Mouse (Mus musculus) retina, postnatal 7 days (tissue): ENCODE results near the gene Gprin1.

Experiments
- DNase-seq: peaks from one replicate; pipeline ENCODE4 v3.0.0-alpha.2; 2012; ENCODE audit warnings: low read depth, low spot score

Gprin1 gene

GRCm38 (mm10) chr13:54760164-54760795, 10.6 kb upstream of the Gprin1 start:
- DNase-seq: peak; percentile 80

GRCm38 (mm10) chr13:54759496-54759895, 9.8 kb upstream of the Gprin1 start:
- no peak for DNase-seq

GRCm38 (mm10) chr13:54758756-54759470, 9.2 kb upstream of the Gprin1 start:
- no peak for DNase-seq

- DNase-seq: peak; percentile 87
These were observed 8.5 kb upstream of the Gprin1 start for GRCm38 (mm10) chr13:54758045-54758755.

GRCm38 (mm10) chr13:54757093-54757830, 7.6 kb upstream of the Gprin1 start:
- no peak for DNase-seq

GRCm38 (mm10) chr13:54756156-54756712, 6.6 kb upstream of the Gprin1 start:
- DNase-seq: no peak

- no peak for DNase-seq
These were observed 5.6 kb upstream of the Gprin1 start for GRCm38 (mm10) chr13:54755201-54755830.

GRCm38 (mm10) chr13:54754169-54755080, 4.8 kb upstream of the Gprin1 start:
- no peak for DNase-seq

GRCm38 (mm10) chr13:54753733-54754132, 4.1 kb upstream of the Gprin1 start:
- DNase-seq: no peak

GRCm38 (mm10) chr13:54752656-54753055, 3.0 kb upstream of the Gprin1 start:
- DNase-seq: no peak

GRCm38 (mm10) chr13:54750699-54751098, 1.0 kb upstream of the Gprin1 start:
- no peak for DNase-seq

GRCm38 (mm10) chr13:54749061-54749863, 412 bp downstream of the Gprin1 start:
- DNase-seq: peak; percentile 74

- DNase-seq: no peak
These were observed 983 bp downstream of the Gprin1 start for GRCm38 (mm10) chr13:54748721-54749060.

- DNase-seq: no peak
These were observed 1.5 kb downstream of the Gprin1 start for GRCm38 (mm10) chr13:54748190-54748589.

GRCm38 (mm10) chr13:54746896-54747295, 2.8 kb downstream of the Gprin1 start:
- DNase-seq: no peak

GRCm38 (mm10) chr13:54746110-54746509, 3.6 kb downstream of the Gprin1 start:
- DNase-seq: no peak

- DNase-seq: no peak
These were observed 11.5 kb downstream of the Gprin1 start for GRCm38 (mm10) chr13:54738213-54738601.

- DNase-seq: no peak
These were observed 12.0 kb downstream of the Gprin1 start for GRCm38 (mm10) chr13:54737488-54738212.

- DNase-seq: no peak
These were observed 12.7 kb downstream of the Gprin1 start for GRCm38 (mm10) chr13:54736931-54737330.
